Mouse (Mus musculus) embryonic facial prominence, embryonic 12.5 days (tissue): ENCODE measurements around the gene Kcnk10. TPM values are rescaled to one million over a fixed set of nuclear protein-coding genes. Genes with fewer than 3 reads are reported as not detected.

Experiments used
- ATAC-seq: fragments of 200-750 bp; cut with Nextera tagmentation; 2 replicates; pipeline ENCODE4 v1.8.0; 2017; ENCODE audit not compliant: insufficient number of reproducible peaks, insufficient read depth, low FRiP score, low TSS enrichment
- H3K27ac ChIP-seq: fragments of 300-500 bp; sonication (generic); 2 replicates; pipeline ENCODE4 v1.5.1; 2016; ENCODE audit warnings: mild to moderate bottlenecking
- H3K27me3 ChIP-seq: fragments of 300-500 bp; sonication (generic); 2 replicates; pipeline ENCODE4 v1.6.1; 2016; ENCODE audit warnings: mild to moderate bottlenecking, moderate library complexity
- H3K36me3 ChIP-seq: fragments of 300-500 bp; sonication (generic); 2 replicates; pipeline ENCODE4 v1.6.1; 2016; ENCODE audit warnings: mild to moderate bottlenecking
- H3K4me1 ChIP-seq: fragments of 300-500 bp; sonication (generic); 2 replicates; pipeline ENCODE4 v1.6.1; 2016
- H3K4me2 ChIP-seq: fragments of 300-500 bp; sonication (generic); replicated peaks from 2 replicates; pipeline ENCODE4 v1.6.1; 2016; ENCODE audit warnings: mild to moderate bottlenecking, moderate library complexity
- H3K4me3 ChIP-seq: fragments of 300-500 bp; sonication (generic); 2 replicates; pipeline ENCODE4 v1.5.1; 2016; ENCODE audit warnings: mild to moderate bottlenecking
- H3K9ac ChIP-seq: fragments of 300-500 bp; sonication (generic); 2 replicates; pipeline ENCODE4 v1.6.1; 2016; ENCODE audit warnings: mild to moderate bottlenecking, moderate library complexity
- H3K9me3 ChIP-seq: fragments of 300-500 bp; sonication (generic); 2 replicates; pipeline ENCODE4 v1.6.1; 2016; ENCODE audit warnings: mild to moderate bottlenecking, moderate library complexity
- WGBS: fragments of 180-500 bp; shearing (Covaris S2); methylation state at CpG from one replicate; pipeline ENCODE4 v1.1.7; 2016; 5-methylcytosine and 5-hydroxymethylcytosine counted together
- polyA plus RNA-seq: library from polyadenylated mRNA; unstranded; fragments of >200 nt; fragmentation: Nextera tagmentation; extraction: Ambion mirVana; gene quantifications from 2 replicates; pipeline ENCODE4 v1.2.1, GENCODE M21; 2016

Gene Kcnk10
- polyA plus RNA-seq, 1 experiment from 2014 or later: 2.9 TPM

DNA sequence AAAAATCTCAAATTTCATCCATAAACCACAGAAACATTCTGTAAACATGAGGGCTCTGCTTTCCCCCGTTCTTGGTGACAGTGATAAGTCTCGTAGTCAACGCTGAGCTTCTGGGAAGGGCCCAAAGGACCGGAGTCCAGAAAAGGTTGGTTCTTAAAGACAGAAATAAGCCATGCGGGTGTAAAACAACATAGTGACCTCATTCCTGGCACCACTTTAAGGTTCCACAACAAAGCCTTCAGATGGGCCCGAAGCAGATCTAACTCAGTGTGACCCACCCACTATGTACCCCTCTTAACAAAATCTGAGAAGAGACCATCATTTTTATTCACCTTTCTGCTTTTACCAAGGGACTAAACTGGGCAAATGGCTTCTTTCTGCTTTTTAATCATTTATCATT lies 10.2 kb downstream of the Kcnk10 start:
- Histone ChIP-seq H3K27ac (no peak overlapping the region), H3K9me3 (no peaks in the 10 kb centered on the region), H3K36me3 (no peaks in the 10 kb centered on the region), H3K4me3 (no peak overlapping the region), H3K27me3 (peaks cover 13% of the 10 kb centered on the region), H3K4me2 (no peak overlapping the region), H3K9ac (no peak overlapping the region), H3K4me1 (no peaks in the 10 kb centered on the region)
- 81% methylated on average over 6 of the region's 6 CpGs for WGBS
- no peak for ATAC-seq

DNA sequence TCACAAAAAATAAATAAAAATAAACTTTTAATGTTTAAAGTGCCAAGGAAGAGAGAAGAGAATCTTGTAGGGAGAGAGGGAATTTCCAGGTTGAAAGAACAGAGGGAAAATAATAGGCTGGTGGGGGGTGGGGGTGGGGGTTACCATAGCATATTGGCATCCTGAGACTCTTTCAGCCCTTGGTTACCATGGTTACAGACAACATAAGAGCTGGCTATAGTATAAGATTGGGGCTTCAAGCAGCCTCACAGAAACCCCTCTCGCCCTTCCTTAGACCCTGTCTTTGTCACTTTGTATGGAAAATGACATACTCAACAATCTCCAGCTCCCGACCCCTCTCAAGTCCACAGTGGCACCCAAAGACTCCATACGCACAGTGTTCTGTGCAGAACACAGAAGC lies 13.7 kb downstream of the Kcnk10 start:
- WGBS: 48% methylated on average over 3 of the region's 3 CpGs
- no peak overlapping the region for H3K27ac ChIP-seq
- no peaks in the 10 kb centered on the region for H3K4me1 ChIP-seq
- no peak overlapping the region for H3K4me3 ChIP-seq
- no peaks in the 10 kb centered on the region for H3K36me3 ChIP-seq
- no peak overlapping the region for H3K4me2 ChIP-seq
- H3K27me3 ChIP-seq: no peaks in the 10 kb centered on the region
- no peak for ATAC-seq
- H3K9me3 ChIP-seq: no peaks in the 10 kb centered on the region
- no peak overlapping the region for H3K9ac ChIP-seq

DNA sequence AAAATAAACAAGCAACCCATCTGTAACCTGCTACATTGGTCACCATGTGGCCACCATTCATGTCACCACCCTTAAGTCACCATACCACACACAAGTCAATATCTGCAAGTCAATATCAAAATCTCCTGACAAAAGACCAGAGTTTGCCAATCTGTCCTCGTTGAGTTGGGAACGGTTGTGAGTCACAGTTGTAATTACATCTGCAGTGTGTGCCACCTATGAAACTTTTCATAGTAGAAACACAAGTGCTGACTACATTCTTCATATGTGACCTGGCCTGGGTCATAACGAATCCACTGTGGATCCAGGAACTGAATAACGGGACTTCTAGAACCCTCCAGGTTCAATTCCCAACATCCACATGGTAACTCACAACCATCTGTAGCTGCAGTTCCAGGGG lies 14.8 kb downstream of the Kcnk10 start:
- no peak for ATAC-seq

DNA sequence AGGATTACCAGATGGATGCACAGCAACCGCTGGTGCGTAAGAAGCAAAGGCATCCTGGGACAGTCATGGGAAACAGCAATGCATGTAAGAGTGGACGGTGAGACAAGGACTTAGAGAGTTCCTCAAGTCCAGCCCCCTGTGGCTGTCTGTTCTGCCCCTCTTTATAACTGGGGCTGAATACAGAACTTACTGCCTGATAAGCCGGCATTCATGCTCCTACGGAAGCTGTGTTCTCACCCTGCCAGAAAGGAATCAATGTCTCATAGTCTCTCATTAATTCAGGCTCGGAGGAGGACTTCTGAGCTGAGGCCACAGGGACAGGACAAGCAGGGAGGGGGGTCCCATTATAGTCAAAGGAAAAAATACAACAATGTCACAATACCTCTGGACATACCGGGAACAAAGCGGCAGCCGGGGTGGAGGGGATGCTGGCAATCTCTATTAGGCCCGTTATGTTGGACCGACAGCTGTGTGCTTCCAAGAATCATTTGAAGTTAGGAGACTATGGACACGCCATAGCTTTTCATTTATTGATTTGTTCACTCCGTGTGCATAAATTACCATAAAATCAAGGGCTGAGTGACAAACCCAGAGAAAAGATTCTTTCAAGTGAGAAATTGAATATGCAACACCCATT lies 15.7 kb downstream of the Kcnk10 start:
- ATAC-seq: no peak
- Histone ChIP-seq H3K9ac (no peak overlapping the region), H3K4me2 (no peak overlapping the region), H3K4me1 (no peaks in the 10 kb centered on the region), H3K9me3 (no peaks in the 10 kb centered on the region), H3K36me3 (no peaks in the 10 kb centered on the region), H3K4me3 (no peak overlapping the region), H3K27ac (no peak overlapping the region), H3K27me3 (no peaks in the 10 kb centered on the region)
- 79% methylated on average over 13 of the region's 13 CpGs for WGBS

More for the DNA sequence above, 14.8 kb downstream of the Kcnk10 start:
- no peak overlapping the region for H3K4me2 ChIP-seq
- no peaks in the 10 kb centered on the region for H3K9me3 ChIP-seq
- no peaks in the 10 kb centered on the region for H3K36me3 ChIP-seq
- H3K4me1 ChIP-seq: no peaks in the 10 kb centered on the region
- no peak overlapping the region for H3K4me3 ChIP-seq
- H3K27me3 ChIP-seq: no peaks in the 10 kb centered on the region
- H3K27ac ChIP-seq: no peak overlapping the region
- H3K9ac ChIP-seq: no peak overlapping the region
- WGBS: 84% methylated on average over 4 of the region's 4 CpGs

DNA sequence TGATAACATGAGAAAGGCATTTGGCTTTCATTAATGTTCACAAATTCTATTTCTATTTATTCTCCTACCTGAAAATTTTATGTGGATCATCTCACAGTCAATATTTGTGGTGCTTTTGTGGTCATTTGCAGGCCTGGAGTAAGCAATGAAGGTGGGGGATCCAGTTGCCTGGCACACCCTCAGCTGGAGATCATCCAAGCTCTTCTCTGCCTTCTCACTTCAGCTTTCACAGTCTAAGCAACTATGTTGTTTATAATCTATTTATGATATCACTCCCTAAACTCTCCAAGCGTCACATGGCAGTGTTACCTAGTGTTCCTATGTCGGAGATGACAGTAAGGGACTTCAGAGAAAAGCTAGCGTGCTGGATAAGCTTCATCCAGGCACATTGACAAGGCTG lies 18.1 kb downstream of the Kcnk10 start:
- no peaks in the 10 kb centered on the region for H3K4me1 ChIP-seq
- H3K27ac ChIP-seq: no peak overlapping the region
- H3K4me2 ChIP-seq: no peak overlapping the region
- H3K36me3 ChIP-seq: no peaks in the 10 kb centered on the region
- ATAC-seq: no peak
- no peak overlapping the region for H3K9ac ChIP-seq
- no peaks in the 10 kb centered on the region for H3K9me3 ChIP-seq
- WGBS: 90% methylated on average over 3 of the region's 3 CpGs
- H3K4me3 ChIP-seq: no peak overlapping the region
- H3K27me3 ChIP-seq: no peaks in the 10 kb centered on the region

DNA sequence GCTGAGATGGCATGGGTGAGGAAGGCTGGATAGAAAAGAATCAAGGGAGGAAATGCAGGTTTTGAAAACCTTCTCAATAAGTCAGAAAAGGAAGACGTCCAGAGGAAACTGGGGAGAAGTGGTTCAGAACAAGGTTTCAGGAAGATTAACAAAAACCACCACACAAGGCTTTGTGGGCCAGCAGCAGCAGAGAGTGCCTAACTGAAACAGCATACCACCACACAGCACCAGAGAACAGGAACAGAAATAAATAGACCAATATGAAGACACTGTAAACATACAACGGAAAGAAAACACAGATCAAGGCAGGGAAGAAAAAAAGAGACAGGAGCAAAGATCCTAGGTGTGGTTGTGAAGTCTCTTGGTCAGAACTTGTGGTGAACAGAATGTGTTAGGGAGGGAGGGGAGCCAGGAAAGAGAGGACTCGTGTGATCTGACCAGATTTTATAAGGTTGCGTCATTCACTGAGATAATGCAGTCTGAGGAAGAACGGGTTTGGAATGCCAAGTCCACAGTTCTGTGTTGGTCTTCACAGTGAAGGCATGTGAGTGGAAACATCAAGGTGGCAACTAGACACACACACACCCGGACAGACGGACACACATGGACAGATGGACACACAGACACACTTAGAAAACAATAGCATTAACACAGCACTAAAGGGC lies 21.0 kb downstream of the Kcnk10 start:
- H3K4me3 ChIP-seq: no peak overlapping the region
- H3K4me2 ChIP-seq: no peak overlapping the region
- no peaks in the 10 kb centered on the region for H3K36me3 ChIP-seq
- H3K9ac ChIP-seq: no peak overlapping the region
- no peak overlapping the region for H3K27ac ChIP-seq
- H3K4me1 ChIP-seq: no peaks in the 10 kb centered on the region
- 81% methylated on average over 7 of the region's 7 CpGs for WGBS
- no peaks in the 10 kb centered on the region for H3K27me3 ChIP-seq
- H3K9me3 ChIP-seq: no peaks in the 10 kb centered on the region
- ATAC-seq: no peak

DNA sequence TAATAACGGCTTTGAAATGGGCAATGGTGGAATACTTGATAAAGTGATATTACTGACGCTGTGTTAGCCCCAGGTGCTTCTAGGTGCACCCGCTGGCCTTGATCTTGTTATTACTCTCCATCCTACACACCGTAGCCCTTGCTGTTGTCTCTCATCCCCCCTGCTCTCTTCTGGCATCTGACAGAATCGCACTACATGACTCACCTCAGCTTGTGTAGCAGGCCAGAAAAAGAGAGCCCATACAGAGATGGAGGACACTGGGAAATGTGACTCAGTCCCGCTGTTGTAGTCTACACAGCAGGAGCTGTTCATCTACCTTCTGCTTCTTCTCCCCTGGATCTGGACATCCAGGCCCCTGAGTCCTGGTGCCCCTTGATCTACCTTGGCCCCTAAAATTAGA lies 28.1 kb downstream of the Kcnk10 start:
- no peak overlapping the region for H3K4me3 ChIP-seq
- 88% methylated on average over 6 of the region's 6 CpGs for WGBS
- no peaks in the 10 kb centered on the region for H3K27me3 ChIP-seq
- H3K27ac ChIP-seq: no peak overlapping the region
- no peak overlapping the region for H3K4me2 ChIP-seq
- no peak overlapping the region for H3K9ac ChIP-seq
- ATAC-seq: no peak
- H3K36me3 ChIP-seq: no peaks in the 10 kb centered on the region
- no peaks in the 10 kb centered on the region for H3K9me3 ChIP-seq
- H3K4me1 ChIP-seq: no peaks in the 10 kb centered on the region

DNA sequence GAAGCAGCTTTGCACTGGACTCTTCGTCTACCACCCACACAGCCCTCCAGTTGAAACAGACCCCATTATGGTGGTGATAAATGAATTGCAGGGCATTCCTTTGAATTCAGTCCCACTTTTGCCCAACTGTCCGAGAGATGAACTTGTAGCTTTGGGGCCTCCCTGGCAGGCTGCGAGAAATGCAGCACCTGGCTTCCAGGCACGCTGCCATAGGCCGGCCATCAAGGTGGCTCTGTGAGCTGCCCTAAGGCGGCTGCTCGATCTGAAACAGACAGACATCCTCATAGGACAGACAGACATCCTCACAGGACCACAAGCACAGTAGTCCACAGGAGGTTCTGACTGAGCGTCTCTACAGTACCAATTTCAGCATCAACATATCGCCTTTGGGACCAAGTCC lies 30.0 kb downstream of the Kcnk10 start:
- H3K4me2 ChIP-seq: no peak overlapping the region
- H3K36me3 ChIP-seq: no peaks in the 10 kb centered on the region
- H3K4me3 ChIP-seq: no peak overlapping the region
- no peak overlapping the region for H3K27ac ChIP-seq
- no peaks in the 10 kb centered on the region for H3K27me3 ChIP-seq
- no peak overlapping the region for H3K9ac ChIP-seq
- no peak for ATAC-seq
- H3K4me1 ChIP-seq: no peaks in the 10 kb centered on the region
- H3K9me3 ChIP-seq: no peaks in the 10 kb centered on the region
- WGBS: 87% methylated on average over 9 of the region's 9 CpGs

DNA sequence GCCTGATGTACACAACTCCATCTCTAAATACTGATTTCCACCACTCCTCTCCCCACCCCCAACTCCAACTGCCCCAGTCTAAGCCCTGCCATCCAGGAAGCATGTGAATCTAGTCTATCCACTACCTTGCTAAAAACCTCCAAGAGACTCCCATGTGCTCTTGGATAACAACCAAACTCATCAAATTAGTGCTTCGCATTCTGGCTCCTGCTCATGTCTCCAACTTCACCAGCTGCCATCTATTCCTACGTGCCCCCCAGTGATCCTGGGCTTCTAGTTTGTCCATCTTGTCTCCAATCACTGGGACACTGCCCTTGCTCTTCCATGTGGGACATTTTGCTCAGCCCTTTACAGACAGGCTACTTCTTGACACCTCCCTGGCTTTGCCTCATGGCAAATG lies 32.2 kb downstream of the Kcnk10 start:
- no peak overlapping the region for H3K4me3 ChIP-seq
- no peaks in the 10 kb centered on the region for H3K27me3 ChIP-seq
- no peaks in the 10 kb centered on the region for H3K9me3 ChIP-seq
- no peak for ATAC-seq
- H3K27ac ChIP-seq: no peak overlapping the region
- no peak overlapping the region for H3K4me2 ChIP-seq
- H3K4me1 ChIP-seq: no peaks in the 10 kb centered on the region
- H3K36me3 ChIP-seq: no peaks in the 10 kb centered on the region
- WGBS: 92% methylated on average over 2 of the region's 2 CpGs
- no peak overlapping the region for H3K9ac ChIP-seq

DNA sequence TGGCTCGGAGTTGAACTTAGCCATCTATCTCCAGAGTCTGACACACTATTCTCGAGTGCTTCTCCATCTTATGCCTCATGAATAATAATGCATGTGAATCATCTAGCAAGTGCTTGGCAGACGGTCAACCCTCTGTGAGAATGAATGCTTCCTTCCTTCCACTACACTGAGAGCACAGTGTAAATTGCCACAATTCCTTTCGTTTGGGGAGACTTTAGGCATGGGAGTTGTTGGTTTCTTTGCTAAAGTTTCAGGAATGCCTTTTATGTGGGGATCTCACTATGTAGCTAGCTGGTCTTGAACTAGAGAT lies 32.9 kb downstream of the Kcnk10 start:
- no peak overlapping the region for H3K4me3 ChIP-seq
- H3K9me3 ChIP-seq: no peaks in the 10 kb centered on the region
- WGBS: 82% methylated on average over 4 of the region's 4 CpGs
- no peak overlapping the region for H3K9ac ChIP-seq
- H3K36me3 ChIP-seq: no peaks in the 10 kb centered on the region
- H3K4me1 ChIP-seq: no peaks in the 10 kb centered on the region
- ATAC-seq: no peak
- no peak overlapping the region for H3K27ac ChIP-seq
- H3K4me2 ChIP-seq: no peak overlapping the region
- no peaks in the 10 kb centered on the region for H3K27me3 ChIP-seq

DNA sequence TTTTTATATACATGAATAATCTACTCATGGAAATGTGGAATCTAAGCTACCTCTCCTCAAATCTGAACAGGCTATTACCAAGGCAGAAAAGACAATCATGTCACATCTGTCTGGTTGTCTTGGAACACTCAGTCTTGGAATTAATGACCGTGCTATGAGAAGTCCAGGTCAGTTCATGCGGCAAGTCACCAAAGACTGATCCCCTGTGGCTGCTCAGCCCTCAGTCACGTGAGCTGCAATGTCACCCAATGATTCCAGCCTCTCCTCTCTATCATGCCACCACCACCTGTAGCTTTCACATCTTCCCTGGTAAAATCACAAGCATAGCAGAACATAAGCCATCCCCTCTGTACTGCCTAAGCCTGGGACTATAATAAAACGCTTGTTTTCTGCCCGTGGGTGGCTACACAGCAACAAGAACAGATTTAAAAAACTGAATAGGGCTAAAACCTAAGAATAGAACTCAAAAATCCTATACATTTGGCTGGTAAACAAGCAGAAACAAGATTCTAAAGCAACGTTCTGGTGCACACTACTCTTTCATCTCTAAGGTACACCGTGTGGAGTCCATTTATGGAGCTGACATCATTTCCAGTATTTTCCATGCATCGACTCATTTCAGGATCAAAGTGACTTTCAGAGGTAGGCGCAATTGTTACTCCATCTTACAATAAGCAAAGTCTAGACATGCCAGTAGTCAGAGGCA lies 33.4 kb downstream of the Kcnk10 start:
- Histone ChIP-seq H3K36me3 (no peaks in the 10 kb centered on the region), H3K4me3 (no peak overlapping the region), H3K27ac (no peak overlapping the region), H3K9me3 (no peaks in the 10 kb centered on the region), H3K4me1 (no peaks in the 10 kb centered on the region), H3K4me2 (no peak overlapping the region), H3K9ac (no peak overlapping the region), H3K27me3 (no peaks in the 10 kb centered on the region)
- no peak for ATAC-seq
- WGBS: 85% methylated on average over 9 of the region's 9 CpGs

DNA sequence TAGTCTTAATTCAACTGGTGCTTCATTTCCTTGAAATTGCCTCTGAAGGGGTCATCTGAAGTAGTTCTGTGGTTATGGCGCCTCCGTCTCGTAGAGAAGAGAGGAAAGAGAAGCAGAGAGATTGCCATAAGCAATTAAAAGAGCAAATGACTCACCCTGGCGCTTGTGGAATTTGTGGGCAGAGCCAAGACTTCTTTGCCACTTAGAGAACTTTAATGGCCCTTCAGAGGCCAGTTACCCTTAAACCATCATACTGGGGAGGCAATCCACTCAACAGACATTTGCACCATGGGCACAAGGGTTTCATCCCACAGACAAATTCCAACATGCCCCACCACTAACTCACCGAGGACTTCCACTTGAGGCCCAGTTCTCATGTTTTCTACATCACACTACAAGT lies 41.4 kb downstream of the Kcnk10 start:
- 86% methylated on average over 5 of the region's 5 CpGs for WGBS
- Histone ChIP-seq H3K4me1 (no peaks in the 10 kb centered on the region), H3K27ac (no peak overlapping the region), H3K9ac (no peak overlapping the region), H3K4me2 (no peak overlapping the region), H3K27me3 (no peaks in the 10 kb centered on the region), H3K4me3 (no peak overlapping the region), H3K36me3 (no peaks in the 10 kb centered on the region), H3K9me3 (no peaks in the 10 kb centered on the region)
- ATAC-seq: no peak
